Mouse (Mus musculus): ENCODE measurements around the gene Ifnar2. TPM values are rescaled to one million over a fixed set of nuclear protein-coding genes. Genes with fewer than 3 reads are reported as not detected.

Ifnar2 gene
- polyA plus RNA-seq, 1 experiment from 2014 or later: 41.1 TPM

Other genes with a start within 250 kb of the Ifnar2 start
- gene Olig2, start 147.3 kb upstream of the Ifnar2 start, polyA plus RNA-seq (2014; fragmentation: Nextera tagmentation; extraction: Ambion mirVana): not detected in 2 replicates
- gene Olig1, start 103.0 kb upstream of the Ifnar2 start, polyA plus RNA-seq (2014; fragmentation: Nextera tagmentation; extraction: Ambion mirVana): 0.14 TPM in 1 of 2 replicates, not detected in the other
- gene Gm21970, start 18.9 kb downstream of the Ifnar2 start, polyA plus RNA-seq (2014; fragmentation: Nextera tagmentation; extraction: Ambion mirVana): 0.45 TPM in 1 of 2 replicates, not detected in the other
- gene Il10rb, start 33.4 kb downstream of the Ifnar2 start, polyA plus RNA-seq (2014; fragmentation: Nextera tagmentation; extraction: Ambion mirVana): 35.4 and 36.8 TPM in 2 replicates
- 51.9 and 60.9 TPM in 2 replicates for gene Ifnar1, start 112.5 kb downstream of the Ifnar2 start, polyA plus RNA-seq (2014; fragmentation: Nextera tagmentation; extraction: Ambion mirVana)
- 65.3 and 68.4 TPM in 2 replicates for gene Ifngr2, start 174.3 kb downstream of the Ifnar2 start, polyA plus RNA-seq (2014; fragmentation: Nextera tagmentation; extraction: Ambion mirVana)
- 29.1 and 31.1 TPM in 2 replicates for gene Tmem50b, start 225.0 kb downstream of the Ifnar2 start, polyA plus RNA-seq (2014; fragmentation: Nextera tagmentation; extraction: Ambion mirVana)
- 2.4 and 2.8 TPM in 2 replicates for gene Dnajc28, start 246.2 kb downstream of the Ifnar2 start, polyA plus RNA-seq (2014; fragmentation: Nextera tagmentation; extraction: Ambion mirVana)

Data from intestine, embryonic 14.5 days (tissue).